Mouse (Mus musculus) cerebellum, adult 2 months (tissue): Measurements from ENCODE around the gene Vash2.

Source experiments
- CTCF ChIP-seq: fragments of 200-500 bp; IDR thresholded peaks from 2 replicates; pipeline ENCODE4 v1.5.1; 2011; ENCODE audit warnings: low read depth, mild to moderate bottlenecking, control low read depth, low read length, moderate library complexity, borderline replicate concordance; ENCODE audit not compliant: insufficient read depth
- POLR2A ChIP-seq: fragments of 200-500 bp; IDR thresholded peaks from 2 replicates; pipeline ENCODE4 v1.6.1; 2011; ENCODE audit warnings: low read length, control low read depth, borderline replicate concordance; ENCODE audit not compliant: insufficient read depth

GRCm38 (mm10) chr1:190947986-190948385 is 31.1 kb downstream of the Vash2 start:
- TF ChIP-seq CTCF (no peak), POLR2A (no peak)
